Mouse (Mus musculus) thymus, adult 18-20 months (tissue): ENCODE measurements around the gene Rfx3.

Experiments
- DNase-seq, 2 experiments: peaks; one replicate each; pipeline ENCODE4 v3.0.0; 2022; ENCODE audit warnings: mixed read lengths in 2 of 2

Rfx3 gene

GRCm38 (mm10) chr19:27905172-27905571, 105.8 kb downstream of the Rfx3 start:
- no peak for DNase-seq

GRCm38 (mm10) chr19:27904655-27905054, 106.3 kb downstream of the Rfx3 start:
- no peak for DNase-seq

- DNase-seq, result no peak
These were observed 106.8 kb downstream of the Rfx3 start for GRCm38 (mm10) chr19:27904209-27904608.

GRCm38 (mm10) chr19:27902601-27903000, 108.4 kb downstream of the Rfx3 start:
- no peak for DNase-seq

GRCm38 (mm10) chr19:27901693-27902092, 109.3 kb downstream of the Rfx3 start:
- DNase-seq, result no peak

- DNase-seq, result no peak
These were observed 126.4 kb downstream of the Rfx3 start for GRCm38 (mm10) chr19:27884520-27884919.

- no peak for DNase-seq
These were observed 133.5 kb downstream of the Rfx3 start for GRCm38 (mm10) chr19:27877429-27877828.

- DNase-seq, result no peak
These were observed 140.2 kb downstream of the Rfx3 start for GRCm38 (mm10) chr19:27870794-27871193.

GRCm38 (mm10) chr19:27859641-27860040, 151.3 kb downstream of the Rfx3 start:
- no peak for DNase-seq

- no peak for DNase-seq
These were observed 162.0 kb downstream of the Rfx3 start for GRCm38 (mm10) chr19:27848946-27849345.

- DNase-seq, result no peak
These were observed 163.9 kb downstream of the Rfx3 start for GRCm38 (mm10) chr19:27847055-27847454.

- DNase-seq, result no peak
These were observed 172.3 kb downstream of the Rfx3 start for GRCm38 (mm10) chr19:27838635-27839034.

GRCm38 (mm10) chr19:27838041-27838440, 172.9 kb downstream of the Rfx3 start:
- no peak for DNase-seq

GRCm38 (mm10) chr19:27832448-27832847, 178.5 kb downstream of the Rfx3 start:
- DNase-seq, result no peak

GRCm38 (mm10) chr19:27828316-27828715, 182.7 kb downstream of the Rfx3 start:
- DNase-seq, result no peak

- DNase-seq, result no peak
These were observed 193.3 kb downstream of the Rfx3 start for GRCm38 (mm10) chr19:27817661-27818060.

- no peak for DNase-seq
These were observed 230.9 kb downstream of the Rfx3 start for GRCm38 (mm10) chr19:27780030-27780429.

- no peak for DNase-seq
These were observed 240.2 kb downstream of the Rfx3 start for GRCm38 (mm10) chr19:27770716-27771265.

- no peak for DNase-seq
These were observed 242.5 kb downstream of the Rfx3 start for GRCm38 (mm10) chr19:27768444-27768843.

- DNase-seq, result no peak
These were observed 250.7 kb downstream of the Rfx3 start for GRCm38 (mm10) chr19:27760309-27760708.

- no peak for DNase-seq
These were observed 251.6 kb downstream of the Rfx3 start for GRCm38 (mm10) chr19:27759347-27759746.

- no peak for DNase-seq
These were observed 263.7 kb downstream of the Rfx3 start for GRCm38 (mm10) chr19:27747301-27747700.

- DNase-seq, result no peak
These were observed 272.1 kb downstream of the Rfx3 start for GRCm38 (mm10) chr19:27738908-27739307.

- no peak for DNase-seq
These were observed 274.4 kb downstream of the Rfx3 start for GRCm38 (mm10) chr19:27736571-27736970.

- no peak for DNase-seq
These were observed 292.0 kb downstream of the Rfx3 start for GRCm38 (mm10) chr19:27718931-27719330.
